Mouse (Mus musculus): ENCODE data around the gene Krtap19-5. TPM values are rescaled to one million over a fixed set of nuclear protein-coding genes. Genes with fewer than 3 reads are reported as not detected.

The Krtap19-5 gene
- polyA plus RNA-seq (2015; fragmentation: Nextera tagmentation; extraction: Ambion mirVana) = not detected in 2 replicates

- H3K4me2 ChIP-seq = no peak within 1 kb of the TSS
- no peaks in the 10 kb centered on the region for H3K4me1 ChIP-seq
- no peak within 1 kb of the TSS for H3K4me3 ChIP-seq
- H3K36me3 ChIP-seq (replicated peaks) = no peaks in the 10 kb centered on the region
- no peak for ATAC-seq (replicated peaks)
- no peak within 1 kb of the TSS for H3K9ac ChIP-seq
- no peaks in the 10 kb centered on the region for H3K9me3 ChIP-seq
- H3K27me3 ChIP-seq (replicated peaks) = no peaks in the 10 kb centered on the region
- 92% methylated on average over 6 of the region's 6 CpGs for WGBS
- H3K27ac ChIP-seq = no peak within 1 kb of the TSS
Observed at GRCm38 (mm10) chr16:88896357-88896756, at the start of gene Krtap19-5. Gene Krtap19-5, minus strand, starts transcription at chr16:88896457.

- Histone ChIP-seq H3K9me3 (no peaks in the 10 kb centered on the region), H3K4me2 (no peak overlapping the region), H3K4me1 (no peaks in the 10 kb centered on the region), H3K36me3 (replicated peaks) (no peaks in the 10 kb centered on the region), H3K27me3 (replicated peaks) (no peaks in the 10 kb centered on the region), H3K9ac (no peak overlapping the region), H3K27ac (no peak overlapping the region), H3K4me3 (no peak overlapping the region)
- ATAC-seq (replicated peaks) = no peak
- 63% methylated on average over 6 of the region's 6 CpGs for WGBS
Observed at GRCm38 (mm10) chr16:88941106-88941505, 44.8 kb upstream of the Krtap19-5 start.

- H3K36me3 ChIP-seq (replicated peaks) = no peaks in the 10 kb centered on the region
- H3K4me1 ChIP-seq = no peaks in the 10 kb centered on the region
- H3K27ac ChIP-seq = no peak overlapping the region
- 80% methylated on average over 7 of the region's 7 CpGs for WGBS
- no peaks in the 10 kb centered on the region for H3K27me3 ChIP-seq (replicated peaks)
- ATAC-seq (replicated peaks) = no peak
- H3K4me2 ChIP-seq = no peak overlapping the region
- no peak overlapping the region for H3K9ac ChIP-seq
- H3K9me3 ChIP-seq = no peaks in the 10 kb centered on the region
- H3K4me3 ChIP-seq = no peak overlapping the region
Observed at GRCm38 (mm10) chr16:88938252-88938651, 42.0 kb upstream of the Krtap19-5 start.

GRCm38 (mm10) chr16:88932165-88932564, 35.9 kb upstream of the Krtap19-5 start, which contains the start of gene Krtap19-9b:
Gene Krtap19-9b, minus strand, starts transcription at chr16:88932265.
- 92% methylated on average over 3 of the region's 3 CpGs for WGBS
- no peaks in the 10 kb centered on the region for H3K4me1 ChIP-seq
- no peaks in the 10 kb centered on the region for H3K27me3 ChIP-seq (replicated peaks)
- no peak for ATAC-seq (replicated peaks)
- no peak within 1 kb of the TSS for H3K4me3 ChIP-seq
- H3K4me2 ChIP-seq = no peak within 1 kb of the TSS
- H3K27ac ChIP-seq = no peak within 1 kb of the TSS
- no peaks in the 10 kb centered on the region for H3K9me3 ChIP-seq
- no peaks in the 10 kb centered on the region for H3K36me3 ChIP-seq (replicated peaks)
- H3K9ac ChIP-seq = no peak within 1 kb of the TSS

GRCm38 (mm10) chr16:88886870-88887269, 9.4 kb downstream of the Krtap19-5 start:
- WGBS = 90% methylated on average over 6 of the region's 6 CpGs
- Histone ChIP-seq H3K36me3 (replicated peaks) (no peaks in the 10 kb centered on the region), H3K9ac (no peak overlapping the region), H3K4me3 (no peak overlapping the region), H3K4me2 (no peak overlapping the region), H3K4me1 (no peaks in the 10 kb centered on the region), H3K27ac (no peak overlapping the region), H3K27me3 (replicated peaks) (no peaks in the 10 kb centered on the region), H3K9me3 (no peaks in the 10 kb centered on the region)
- ATAC-seq (replicated peaks) = no peak

- WGBS = 94% methylated on average over 5 of the region's 5 CpGs
- no peak within 1 kb of the TSS for H3K27ac ChIP-seq
- no peaks in the 10 kb centered on the region for H3K4me1 ChIP-seq
- no peak within 1 kb of the TSS for H3K4me3 ChIP-seq
- H3K4me2 ChIP-seq = no peak within 1 kb of the TSS
- H3K9ac ChIP-seq = no peak within 1 kb of the TSS
- no peaks in the 10 kb centered on the region for H3K27me3 ChIP-seq (replicated peaks)
- H3K9me3 ChIP-seq = no peaks in the 10 kb centered on the region
- ATAC-seq (replicated peaks) = no peak
- H3K36me3 ChIP-seq (replicated peaks) = no peaks in the 10 kb centered on the region
Observed at GRCm38 (mm10) chr16:88884989-88885388, 11.3 kb downstream of the Krtap19-5 start, which contains the start of gene Krtap19-4. Gene Krtap19-4, minus strand, starts transcription at chr16:88885089.

GRCm38 (mm10) chr16:88877938-88878337, 18.3 kb downstream of the Krtap19-5 start, which contains the start of gene Krtap19-3:
Gene Krtap19-3, minus strand, starts transcription at chr16:88878038.
- Histone ChIP-seq H3K4me1 (no peaks in the 10 kb centered on the region), H3K4me3 (no peak within 1 kb of the TSS), H3K4me2 (no peak within 1 kb of the TSS), H3K36me3 (replicated peaks) (no peaks in the 10 kb centered on the region), H3K27ac (no peak within 1 kb of the TSS), H3K9me3 (no peaks in the 10 kb centered on the region), H3K9ac (no peak within 1 kb of the TSS), H3K27me3 (replicated peaks) (no peaks in the 10 kb centered on the region)
- no peak for ATAC-seq (replicated peaks)
- 88% methylated on average over 2 of the region's 2 CpGs for WGBS

GRCm38 (mm10) chr16:88874169-88874568, 22.1 kb downstream of the Krtap19-5 start, which contains the start of gene Krtap19-2:
Gene Krtap19-2, minus strand, starts transcription at chr16:88874269.
- WGBS = 98% methylated on average over 3 of the region's 3 CpGs
- H3K27ac ChIP-seq = no peak within 1 kb of the TSS
- no peak for ATAC-seq (replicated peaks)
- H3K4me2 ChIP-seq = no peak within 1 kb of the TSS
- no peak within 1 kb of the TSS for H3K9ac ChIP-seq
- no peaks in the 10 kb centered on the region for H3K36me3 ChIP-seq (replicated peaks)
- no peak within 1 kb of the TSS for H3K4me3 ChIP-seq
- H3K4me1 ChIP-seq = no peaks in the 10 kb centered on the region
- no peaks in the 10 kb centered on the region for H3K9me3 ChIP-seq
- H3K27me3 ChIP-seq (replicated peaks) = no peaks in the 10 kb centered on the region

- H3K36me3 ChIP-seq (replicated peaks) = no peaks in the 10 kb centered on the region
- H3K4me1 ChIP-seq = no peaks in the 10 kb centered on the region
- no peak within 1 kb of the TSS for H3K4me3 ChIP-seq
- H3K27ac ChIP-seq = no peak within 1 kb of the TSS
- H3K9ac ChIP-seq = no peak within 1 kb of the TSS
- ATAC-seq (replicated peaks) = no peak
- no peaks in the 10 kb centered on the region for H3K27me3 ChIP-seq (replicated peaks)
- 88% methylated on average over 6 of the region's 6 CpGs for WGBS
- no peak within 1 kb of the TSS for H3K4me2 ChIP-seq
- H3K9me3 ChIP-seq = no peaks in the 10 kb centered on the region
Observed at GRCm38 (mm10) chr16:88869311-88869710, 26.9 kb downstream of the Krtap19-5 start, which contains the start of gene Krtap19-1. Gene Krtap19-1, minus strand, starts transcription at chr16:88869411.

- Histone ChIP-seq H3K27ac (no peak overlapping the region), H3K9me3 (no peaks in the 10 kb centered on the region), H3K9ac (no peak overlapping the region), H3K36me3 (replicated peaks) (no peaks in the 10 kb centered on the region), H3K4me2 (no peak overlapping the region), H3K27me3 (replicated peaks) (no peaks in the 10 kb centered on the region), H3K4me1 (no peaks in the 10 kb centered on the region), H3K4me3 (no peak overlapping the region)
- WGBS = 91% methylated on average over 4 of the region's 4 CpGs
- ATAC-seq (replicated peaks) = no peak
Observed at GRCm38 (mm10) chr16:88864887-88865407, 31.3 kb downstream of the Krtap19-5 start.

- Histone ChIP-seq H3K27me3 (replicated peaks) (no peaks in the 10 kb centered on the region), H3K4me1 (no peaks in the 10 kb centered on the region), H3K9ac (no peak overlapping the region), H3K27ac (no peak overlapping the region), H3K36me3 (replicated peaks) (no peaks in the 10 kb centered on the region), H3K9me3 (no peaks in the 10 kb centered on the region), H3K4me3 (no peak overlapping the region), H3K4me2 (no peak overlapping the region)
- WGBS = 16% methylated on average over 5 of the region's 5 CpGs
- ATAC-seq (replicated peaks) = no peak
Observed at GRCm38 (mm10) chr16:88851450-88851849, 44.8 kb downstream of the Krtap19-5 start.

GRCm38 (mm10) chr16:88848558-88848957, 47.7 kb downstream of the Krtap19-5 start:
- Histone ChIP-seq H3K36me3 (replicated peaks) (no peaks in the 10 kb centered on the region), H3K27me3 (replicated peaks) (no peaks in the 10 kb centered on the region), H3K4me1 (no peaks in the 10 kb centered on the region), H3K4me2 (no peak overlapping the region), H3K27ac (no peak overlapping the region), H3K9me3 (no peaks in the 10 kb centered on the region), H3K4me3 (no peak overlapping the region), H3K9ac (no peak overlapping the region)
- 85% methylated on average over 4 of the region's 4 CpGs for WGBS
- ATAC-seq (replicated peaks) = no peak

- Histone ChIP-seq H3K4me3 (no peak overlapping the region), H3K27me3 (replicated peaks) (no peaks in the 10 kb centered on the region), H3K9me3 (no peaks in the 10 kb centered on the region), H3K9ac (no peak overlapping the region), H3K27ac (no peak overlapping the region), H3K4me2 (no peak overlapping the region), H3K36me3 (replicated peaks) (no peaks in the 10 kb centered on the region), H3K4me1 (no peaks in the 10 kb centered on the region)
- 100% methylated on average over 1 of the region's 1 CpGs for WGBS
- no peak for ATAC-seq (replicated peaks)
Observed at GRCm38 (mm10) chr16:88847363-88847762, 48.9 kb downstream of the Krtap19-5 start.
